Mouse (Mus musculus): Measurements from ENCODE around the gene Serpinb1c. TPM values are rescaled to one million over a fixed set of nuclear protein-coding genes. Genes with fewer than 3 reads are reported as not detected.

Gene Serpinb1c
- polyA plus RNA-seq, 1 experiment = not detected

DNA sequence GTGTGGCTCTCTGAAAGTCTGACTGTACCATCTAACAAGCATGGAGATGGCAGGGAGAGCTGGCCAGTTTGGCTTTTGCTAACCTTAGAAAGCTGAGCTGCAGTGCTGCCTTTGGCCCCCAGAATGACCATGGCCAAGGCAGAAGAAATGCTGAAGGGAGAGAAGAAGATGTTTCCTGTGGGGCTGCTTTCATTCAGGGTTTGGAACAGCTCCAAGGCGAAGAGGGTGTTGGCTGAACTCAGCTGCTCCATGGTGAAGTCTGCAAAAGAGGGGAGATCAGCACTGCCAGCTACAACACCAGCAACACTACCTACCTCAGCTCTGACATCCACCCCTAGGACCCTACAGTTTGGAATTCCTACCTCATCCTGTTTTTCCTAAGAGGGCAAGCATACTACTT lies 47.9 kb downstream of the Serpinb1c start:
- Histone ChIP-seq H3K27ac (ENCODE audit: insufficient read depth, low read length) (no peak overlapping the region), H3K4me3 (ENCODE audit: insufficient read depth, low read length) (no peak overlapping the region), H3K4me1 (ENCODE audit: control insufficient read depth, insufficient read depth, low read length) (0 out of 2 replicates have a peak, but pooled peaks cover 2% of the 10 kb centered on the region)
- TF ChIP-seq POLR2A (IDR thresholded peaks at IDR 0.05; ENCODE audit: low read depth, low read length) = no peak
- TF ChIP-seq CTCF (IDR thresholded peaks at IDR 0.05; ENCODE audit: borderline replicate concordance, insufficient read depth, low read length) = no peak

DNA sequence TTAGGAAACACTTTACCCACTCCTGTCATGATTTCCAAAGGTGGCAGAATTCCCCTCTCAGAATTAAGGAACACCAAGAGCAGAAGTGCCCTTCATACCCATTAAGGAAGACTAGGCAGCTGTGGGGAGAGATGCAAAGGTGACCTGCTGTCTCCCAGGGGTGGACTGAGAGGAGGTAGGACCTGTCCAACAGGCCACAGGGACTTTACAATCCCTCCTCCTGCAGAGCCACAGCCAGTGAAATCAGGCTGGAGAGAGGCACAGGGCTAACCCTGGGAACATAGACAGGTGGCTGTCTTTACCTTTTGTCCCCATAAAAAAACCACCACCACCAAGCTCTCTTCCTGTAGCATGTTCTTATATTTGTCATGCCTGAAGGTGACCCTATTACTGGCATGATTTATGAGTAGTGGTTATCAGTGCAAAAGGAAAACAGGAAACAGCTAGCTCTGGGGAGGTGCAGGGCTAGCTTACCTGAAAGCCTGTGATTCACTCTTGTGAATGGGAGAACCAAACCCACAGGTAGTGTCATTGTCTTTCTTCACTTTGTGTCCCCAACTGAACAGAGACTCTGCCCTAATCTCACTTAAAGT lies 48.4 kb downstream of the Serpinb1c start:
- Histone ChIP-seq H3K27ac (ENCODE audit: insufficient read depth, low read length) (no peak overlapping the region), H3K4me1 (ENCODE audit: control insufficient read depth, insufficient read depth, low read length) (0 out of 2 replicates have a peak, but pooled peaks cover 2% of the 10 kb centered on the region), H3K4me3 (ENCODE audit: insufficient read depth, low read length) (no peak overlapping the region)
- TF ChIP-seq CTCF (IDR thresholded peaks at IDR 0.05; ENCODE audit: borderline replicate concordance, insufficient read depth, low read length) (no peak), POLR2A (IDR thresholded peaks at IDR 0.05; ENCODE audit: low read depth, low read length) (no peak)

DNA sequence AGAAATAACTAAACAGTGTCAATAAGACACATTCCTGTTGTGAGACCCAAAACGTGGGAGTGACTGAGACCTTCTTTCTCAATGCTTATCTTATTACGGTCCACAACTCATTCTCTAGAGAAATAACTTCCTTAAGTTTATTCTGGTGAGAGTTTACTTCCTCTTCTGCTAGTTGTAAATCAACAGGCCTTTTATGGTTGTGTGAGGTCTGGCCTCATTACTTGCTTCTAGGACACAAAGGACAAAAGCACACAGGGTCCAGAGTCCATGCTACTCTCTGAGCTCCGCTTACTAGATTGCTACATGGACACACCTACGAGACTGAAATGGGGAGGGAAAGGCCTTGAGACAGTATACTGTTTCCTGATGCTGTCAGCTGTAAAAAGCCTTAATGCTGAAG lies 48.9 kb downstream of the Serpinb1c start:
- Histone ChIP-seq H3K27ac (ENCODE audit: insufficient read depth, low read length) (no peak overlapping the region), H3K4me1 (ENCODE audit: control insufficient read depth, insufficient read depth, low read length) (0 out of 2 replicates have a peak, but pooled peaks cover 2% of the 10 kb centered on the region), H3K4me3 (ENCODE audit: insufficient read depth, low read length) (no peak overlapping the region)
- TF ChIP-seq CTCF (IDR thresholded peaks at IDR 0.05; ENCODE audit: borderline replicate concordance, insufficient read depth, low read length) (no peak), POLR2A (IDR thresholded peaks at IDR 0.05; ENCODE audit: low read depth, low read length) (no peak)

DNA sequence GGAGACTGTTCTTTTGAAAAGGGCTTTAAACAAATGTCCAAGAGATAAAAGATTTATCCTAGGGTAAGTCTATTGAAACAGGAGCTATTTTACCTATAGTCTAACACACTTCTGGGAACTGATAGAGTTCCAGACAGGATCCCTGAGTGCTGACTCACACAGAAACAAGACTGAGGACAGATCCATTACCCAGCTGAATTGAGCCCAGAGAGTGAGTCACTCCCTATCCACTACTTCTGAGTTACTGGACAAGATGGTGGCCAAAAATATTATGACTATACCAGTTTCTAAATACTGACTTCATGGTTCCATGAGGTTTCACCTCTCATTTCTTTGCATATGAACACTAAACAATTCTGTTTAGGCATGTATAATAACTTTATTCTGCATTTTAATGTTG lies 51.8 kb downstream of the Serpinb1c start:
- TF ChIP-seq POLR2A (IDR thresholded peaks at IDR 0.05; ENCODE audit: low read depth, low read length) (no peak), CTCF (IDR thresholded peaks at IDR 0.05; ENCODE audit: borderline replicate concordance, insufficient read depth, low read length) (no peak)

DNA sequence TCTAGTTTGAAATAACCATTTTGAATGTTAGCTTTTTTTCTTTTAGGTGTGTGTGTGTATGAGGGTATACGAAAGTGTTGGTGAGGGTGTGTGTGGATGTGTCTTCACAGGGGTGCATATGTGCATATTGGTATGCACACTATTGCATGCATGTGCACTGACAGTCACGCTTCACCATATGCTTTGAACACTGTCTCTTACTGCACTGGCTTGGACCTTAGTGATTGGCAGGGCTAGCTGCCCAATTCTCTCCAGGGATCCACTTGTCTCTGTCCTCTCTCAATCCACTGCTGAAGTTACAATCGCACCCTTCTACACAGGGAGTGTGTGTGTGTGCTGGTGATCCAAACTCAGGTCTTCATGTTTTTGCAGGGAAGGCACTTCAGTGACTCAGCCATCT lies 56.7 kb downstream of the Serpinb1c start:
- Histone ChIP-seq H3K27ac (ENCODE audit: insufficient read depth, low read length) (no peak overlapping the region), H3K4me1 (ENCODE audit: control insufficient read depth, insufficient read depth, low read length) (no peaks in the 10 kb centered on the region), H3K4me3 (ENCODE audit: insufficient read depth, low read length) (no peak overlapping the region)
- TF ChIP-seq POLR2A (IDR thresholded peaks at IDR 0.05; ENCODE audit: low read depth, low read length) (no peak), CTCF (IDR thresholded peaks at IDR 0.05; ENCODE audit: borderline replicate concordance, insufficient read depth, low read length) (no peak)

More for the DNA sequence above, 51.8 kb downstream of the Serpinb1c start:
- Histone ChIP-seq H3K4me3 (ENCODE audit: insufficient read depth, low read length) (no peak overlapping the region), H3K4me1 (ENCODE audit: control insufficient read depth, insufficient read depth, low read length) (no peaks in the 10 kb centered on the region), H3K27ac (ENCODE audit: insufficient read depth, low read length) (no peak overlapping the region)

DNA sequence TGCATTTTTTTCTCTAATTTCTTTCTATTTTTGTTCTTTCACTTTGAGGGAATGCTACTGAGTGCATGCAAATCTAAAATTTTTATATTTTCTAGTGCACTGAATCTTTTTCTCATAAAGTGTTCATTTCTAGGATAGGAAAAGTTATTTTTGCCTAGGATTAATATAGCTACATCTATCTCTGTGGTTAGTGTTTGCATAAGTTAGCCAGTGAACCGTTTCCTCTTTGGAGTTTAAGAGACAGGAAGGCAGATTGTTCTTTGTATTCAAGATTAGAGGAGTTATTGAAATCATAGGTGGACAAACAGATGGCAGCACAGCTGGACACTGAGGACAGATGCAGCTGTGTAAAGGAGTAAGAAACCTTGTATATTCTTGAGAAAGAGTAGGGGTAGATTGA lies 58.7 kb downstream of the Serpinb1c start:
- Histone ChIP-seq H3K4me3 (ENCODE audit: insufficient read depth, low read length) (no peak overlapping the region), H3K27ac (ENCODE audit: insufficient read depth, low read length) (no peak overlapping the region), H3K4me1 (ENCODE audit: control insufficient read depth, insufficient read depth, low read length) (no peaks in the 10 kb centered on the region)
- TF ChIP-seq POLR2A (IDR thresholded peaks at IDR 0.05; ENCODE audit: low read depth, low read length) (no peak), CTCF (IDR thresholded peaks at IDR 0.05; ENCODE audit: borderline replicate concordance, insufficient read depth, low read length) (no peak)

DNA sequence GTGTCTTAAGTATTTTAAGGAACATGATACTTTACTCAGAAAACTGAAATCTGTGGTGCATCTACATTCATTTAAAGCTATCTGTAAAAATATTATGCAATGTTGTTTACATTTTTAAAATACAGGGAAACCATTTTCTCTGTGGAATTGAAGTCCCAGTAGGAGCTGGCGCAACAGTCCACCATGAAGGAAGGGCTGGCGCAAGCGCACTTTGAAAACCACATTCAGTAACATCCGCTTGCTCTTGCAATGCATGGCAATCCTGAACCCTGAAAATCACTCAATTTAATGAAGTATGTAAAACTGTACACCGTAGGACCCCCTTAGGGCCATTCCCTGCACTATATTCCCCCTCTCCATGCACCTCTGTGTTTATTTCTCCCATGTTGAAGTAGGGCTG lies 63.5 kb downstream of the Serpinb1c start:
- H3K27ac ChIP-seq (ENCODE audit: insufficient read depth, low read length) = no peak overlapping the region
- no peak for TF ChIP-seq POLR2A (IDR thresholded peaks at IDR 0.05; ENCODE audit: low read depth, low read length)
- no peak for TF ChIP-seq CTCF (IDR thresholded peaks at IDR 0.05; ENCODE audit: borderline replicate concordance, insufficient read depth, low read length)
- no peaks in the 10 kb centered on the region for H3K4me1 ChIP-seq (ENCODE audit: control insufficient read depth, insufficient read depth, low read length)
- H3K4me3 ChIP-seq (ENCODE audit: insufficient read depth, low read length) = no peak overlapping the region

DNA sequence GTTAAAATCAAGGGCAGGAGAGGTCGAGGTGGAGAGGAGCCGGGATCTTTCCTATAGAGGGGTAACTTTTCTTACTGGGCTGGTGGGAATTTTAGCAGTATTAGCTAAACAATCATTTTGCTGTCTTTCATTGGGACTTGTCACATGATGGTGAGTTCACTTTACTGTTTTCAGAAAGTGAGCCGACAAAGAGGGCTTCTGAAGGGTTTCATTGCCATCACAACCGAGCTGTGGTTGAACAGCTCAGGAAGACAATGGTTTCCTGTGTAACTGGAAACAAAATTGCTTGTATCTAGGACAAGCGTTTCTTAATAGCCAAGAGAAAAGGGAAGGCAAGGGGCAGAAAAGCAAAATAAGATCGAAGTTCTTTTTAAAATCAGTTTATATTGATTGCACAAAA lies 64.8 kb downstream of the Serpinb1c start:
- TF ChIP-seq CTCF (IDR thresholded peaks at IDR 0.05; ENCODE audit: borderline replicate concordance, insufficient read depth, low read length) (no peak), POLR2A (IDR thresholded peaks at IDR 0.05; ENCODE audit: low read depth, low read length) (no peak)
- Histone ChIP-seq H3K4me1 (ENCODE audit: control insufficient read depth, insufficient read depth, low read length) (no peaks in the 10 kb centered on the region), H3K27ac (ENCODE audit: insufficient read depth, low read length) (no peak overlapping the region), H3K4me3 (ENCODE audit: insufficient read depth, low read length) (no peak overlapping the region)

DNA sequence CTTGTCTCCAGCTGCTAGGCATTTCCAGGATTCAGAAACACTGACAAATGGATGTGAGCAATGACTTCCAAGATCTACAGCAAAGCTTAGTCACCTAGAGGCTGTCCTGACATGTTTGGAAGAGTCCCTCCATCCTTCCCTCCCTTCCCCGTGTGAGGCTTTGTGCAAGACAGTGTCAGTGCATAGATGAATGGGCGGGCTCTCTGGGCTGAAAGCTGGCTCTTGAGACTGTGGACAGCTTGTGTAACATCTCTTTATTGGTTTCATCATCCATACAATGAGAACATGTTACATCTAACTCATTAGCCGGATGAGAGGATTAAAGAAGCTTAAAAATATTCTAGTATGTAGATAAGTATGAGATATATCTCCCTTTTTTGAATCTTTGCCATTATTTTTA lies 65.2 kb downstream of the Serpinb1c start:
- TF ChIP-seq POLR2A (IDR thresholded peaks at IDR 0.05; ENCODE audit: low read depth, low read length) = no peak
- TF ChIP-seq CTCF (IDR thresholded peaks at IDR 0.05; ENCODE audit: borderline replicate concordance, insufficient read depth, low read length) = no peak
- Histone ChIP-seq H3K4me1 (ENCODE audit: control insufficient read depth, insufficient read depth, low read length) (no peaks in the 10 kb centered on the region), H3K27ac (ENCODE audit: insufficient read depth, low read length) (no peak overlapping the region), H3K4me3 (ENCODE audit: insufficient read depth, low read length) (no peak overlapping the region)

DNA sequence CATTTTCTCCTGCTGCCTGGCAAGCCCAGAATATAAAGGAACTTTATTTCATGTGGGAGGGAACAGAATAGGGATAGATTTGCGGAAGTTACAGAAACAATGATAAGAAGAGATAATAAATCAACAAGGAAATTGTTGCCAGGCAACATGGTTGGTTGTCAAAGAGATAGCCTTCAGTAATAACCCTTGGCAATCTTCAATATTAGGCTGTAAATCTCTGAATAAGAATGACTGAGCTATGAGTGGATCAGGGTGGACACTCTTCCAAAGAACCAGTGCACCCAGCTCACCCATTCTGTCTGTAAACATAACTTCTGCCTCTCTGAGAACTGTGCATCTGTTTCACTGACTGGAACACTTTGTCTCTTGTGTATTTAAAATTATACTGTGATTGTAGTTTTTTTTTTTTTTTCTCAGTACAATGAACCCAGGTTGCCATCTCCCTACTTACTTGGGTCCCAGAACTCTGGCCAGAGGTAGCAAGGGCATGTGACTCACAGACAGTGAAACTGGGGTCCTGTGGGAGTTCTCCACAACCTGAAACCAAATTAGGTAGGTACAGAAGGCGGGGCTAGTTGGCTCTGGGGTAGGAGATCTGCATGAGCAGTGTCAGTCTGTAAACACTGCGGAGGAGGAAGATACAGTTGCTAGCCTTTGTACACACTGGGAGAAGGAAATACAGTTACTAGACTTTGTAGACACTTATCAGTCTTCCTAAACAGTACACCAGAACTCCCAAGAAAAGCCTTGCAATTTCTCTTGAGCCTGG lies 66.3 kb downstream of the Serpinb1c start:
- TF ChIP-seq POLR2A (IDR thresholded peaks at IDR 0.05; ENCODE audit: low read depth, low read length) = no peak
- TF ChIP-seq CTCF (IDR thresholded peaks at IDR 0.05; ENCODE audit: borderline replicate concordance, insufficient read depth, low read length) = no peak
- no peak overlapping the region for H3K27ac ChIP-seq (ENCODE audit: insufficient read depth, low read length)
- H3K4me1 ChIP-seq (ENCODE audit: control insufficient read depth, insufficient read depth, low read length) = no peaks in the 10 kb centered on the region
- H3K4me3 ChIP-seq (ENCODE audit: insufficient read depth, low read length) = no peak overlapping the region

Other genes starting within 250 kb of the Serpinb1c start
- not detected in 2 replicates for gene Mylk4, start 114.3 kb downstream of the Serpinb1c start, polyA plus RNA-seq (2011; ENCODE audit: insufficient read length, low read depth, missing spikeins)
- 27.2 and 29.5 TPM in 2 replicates for gene Wrnip1, start 96.2 kb downstream of the Serpinb1c start, polyA plus RNA-seq (2011; ENCODE audit: insufficient read length, low read depth, missing spikeins)
- gene D930007J09Rik, start 95.4 kb downstream of the Serpinb1c start, polyA plus RNA-seq (2011; ENCODE audit: insufficient read length, low read depth, missing spikeins) = not detected in 2 replicates
- 12.6 and 22.7 TPM in 2 replicates for gene Serpinb1a, start 47.0 kb downstream of the Serpinb1c start, polyA plus RNA-seq (2011; ENCODE audit: insufficient read length, low read depth, missing spikeins)
- gene Serpinb6b, start 67.0 kb upstream of the Serpinb1c start, polyA plus RNA-seq (2011; ENCODE audit: insufficient read length, low read depth, missing spikeins) = 2.2 and 2.4 TPM in 2 replicates
- 11.6 and 15.0 TPM in 2 replicates for gene Serpinb9, start 105.0 kb upstream of the Serpinb1c start, polyA plus RNA-seq (2011; ENCODE audit: insufficient read length, low read depth, missing spikeins)
- gene Serpinb9b, start 129.2 kb upstream of the Serpinb1c start, polyA plus RNA-seq (2011; ENCODE audit: insufficient read length, low read depth, missing spikeins) = 3.5 and 11.8 TPM in 2 replicates
- gene Serpinb1b, start 180.4 kb upstream of the Serpinb1c start, polyA plus RNA-seq (2011; ENCODE audit: insufficient read length, low read depth, missing spikeins) = not detected in 2 replicates